Mouse (Mus musculus): ENCODE data around the gene Gpd2. TPM values are rescaled to one million over a fixed set of nuclear protein-coding genes. Genes with fewer than 3 reads are reported as not detected.
A peak's percentile ranks its signal among the peaks of the same experiment; 100 is the strongest.

Gpd2 gene
- 22.2 and 22.6 TPM in 2 replicates for polyA plus RNA-seq (2014; fragmentation: Nextera tagmentation; extraction: Ambion mirVana)

DNA sequence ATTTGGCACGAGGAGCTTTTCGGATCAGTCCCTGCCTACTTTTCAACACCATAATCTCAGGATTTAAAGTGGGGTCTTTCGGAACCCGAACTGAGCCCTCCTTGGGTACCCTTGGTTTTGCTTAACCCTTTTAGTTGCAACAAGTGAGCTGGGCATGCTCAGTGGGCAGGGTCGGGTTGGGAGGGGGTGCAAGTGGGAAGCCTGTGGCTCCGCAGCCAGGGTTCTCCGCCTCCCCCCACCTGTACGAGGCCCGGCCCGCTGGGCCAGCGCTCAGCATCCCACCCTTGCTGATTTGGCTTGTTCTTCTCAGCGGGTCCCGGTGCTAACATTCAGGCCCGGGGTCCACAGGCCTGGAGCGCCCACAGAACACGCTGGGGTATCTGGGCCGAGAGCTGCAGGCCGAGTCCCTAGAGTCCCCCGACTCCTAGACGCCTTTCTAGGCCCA is at the start of gene Gpd2:
TSS of gene Gpd2 (plus strand) at position 161 of the 445 bp plus-strand sequence.
- Histone ChIP-seq H3K4me1 (ENCODE audit: control insufficient read depth, insufficient read depth, low read length) (peaks cover 4% of the 10 kb centered on the region; the same call in 1 of the 2 replicates), H3K27ac (ENCODE audit: low read depth, low read length) (peak within 1 kb of the TSS; percentile 27; the same call in 1 of the 2 replicates), H3K36me3 (ENCODE audit: control insufficient read depth, insufficient read depth, low read length) (no peaks in the 10 kb centered on the region), H3K4me2 (ENCODE audit: low read depth) (peak within 1 kb of the TSS; percentile 97), H3K9ac (ENCODE audit: low read length) (peak within 1 kb of the TSS; percentile 88), H3K27me3 (ENCODE audit: control insufficient read depth, insufficient read depth, low read length) (no peaks in the 10 kb centered on the region), H3K4me3 (ENCODE audit: low read depth, low read length) (peak within 1 kb of the TSS; percentile 66), H3K9me3 (ENCODE audit: control insufficient read depth, low read length) (no peaks in the 10 kb centered on the region)
- no peak for DNase-seq (ENCODE audit: low spot score)
- 6% methylated on average over 19 of the region's 20 CpGs for WGBS
- ATAC-seq (ENCODE audit: insufficient read depth, low FRiP score, low TSS enrichment) = peak; percentile 64

- Histone ChIP-seq H3K4me3 (ENCODE audit: low read depth, low read length) (no peak overlapping the region), H3K27ac (ENCODE audit: low read depth, low read length) (no peak overlapping the region), H3K9ac (ENCODE audit: low read length) (no peak overlapping the region), H3K9me3 (ENCODE audit: control insufficient read depth, low read length) (no peaks in the 10 kb centered on the region), H3K36me3 (ENCODE audit: control insufficient read depth, insufficient read depth, low read length) (no peaks in the 10 kb centered on the region), H3K4me1 (ENCODE audit: control insufficient read depth, insufficient read depth, low read length) (no peaks in the 10 kb centered on the region), H3K4me2 (ENCODE audit: low read depth) (no peak overlapping the region), H3K27me3 (ENCODE audit: control insufficient read depth, insufficient read depth, low read length) (no peaks in the 10 kb centered on the region)
- WGBS = 61% methylated on average over 9 of the region's 9 CpGs
- DNase-seq (ENCODE audit: low spot score) = no peak
- ATAC-seq (ENCODE audit: insufficient read depth, low FRiP score, low TSS enrichment) = no peak
Observed at GRCm38 (mm10) chr2:57188237-57188636, 49.2 kb upstream of the Gpd2 start.

DNA sequence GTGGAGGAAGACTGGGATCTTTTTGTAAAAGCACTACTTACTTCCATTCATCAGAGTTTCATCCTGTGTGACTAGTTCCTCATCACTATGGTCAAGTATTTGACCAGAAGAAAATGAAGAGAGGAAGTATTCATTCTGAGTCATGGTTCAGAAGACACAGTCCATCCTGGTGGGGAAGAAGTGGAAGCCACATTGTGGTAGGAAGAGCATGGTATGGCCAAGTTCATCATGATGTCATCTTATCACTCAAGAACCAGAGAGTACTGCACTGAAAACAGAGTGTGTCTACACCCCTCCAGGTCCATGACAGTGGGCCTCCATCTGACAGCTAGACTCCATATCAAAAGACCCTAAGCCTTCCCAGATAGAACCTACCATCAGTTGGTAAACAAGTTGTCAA is 46.6 kb upstream of the Gpd2 start:
- no peak overlapping the region for H3K27ac ChIP-seq (ENCODE audit: low read depth, low read length)
- H3K9me3 ChIP-seq (ENCODE audit: control insufficient read depth, low read length) = no peaks in the 10 kb centered on the region
- H3K27me3 ChIP-seq (ENCODE audit: control insufficient read depth, insufficient read depth, low read length) = no peaks in the 10 kb centered on the region

DNA sequence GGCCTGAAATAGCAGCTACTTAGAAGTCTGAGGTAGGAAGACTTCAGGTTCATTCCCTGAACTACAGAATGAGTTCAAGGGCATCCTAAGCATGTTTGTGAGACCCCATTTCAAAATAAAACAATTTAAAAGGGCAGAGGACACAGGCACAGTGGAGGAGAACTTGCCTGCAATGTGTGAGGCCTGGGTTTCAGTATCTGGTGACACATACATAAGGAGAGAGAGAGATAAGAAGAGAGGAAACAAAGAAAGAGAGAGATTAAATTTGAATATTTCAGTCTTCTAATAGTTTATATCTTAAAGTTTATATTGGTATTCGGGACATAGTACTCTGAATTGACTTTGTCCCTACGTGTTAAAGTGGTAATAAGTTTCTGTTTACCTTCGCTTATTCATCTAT is 38.4 kb upstream of the Gpd2 start:
- Histone ChIP-seq H3K4me3 (ENCODE audit: low read depth, low read length) (no peak overlapping the region), H3K4me1 (ENCODE audit: control insufficient read depth, insufficient read depth, low read length) (no peaks in the 10 kb centered on the region), H3K27me3 (ENCODE audit: control insufficient read depth, insufficient read depth, low read length) (no peaks in the 10 kb centered on the region), H3K36me3 (ENCODE audit: control insufficient read depth, insufficient read depth, low read length) (no peaks in the 10 kb centered on the region), H3K4me2 (ENCODE audit: low read depth) (no peak overlapping the region), H3K27ac (ENCODE audit: low read depth, low read length) (no peak overlapping the region), H3K9me3 (ENCODE audit: control insufficient read depth, low read length) (no peaks in the 10 kb centered on the region), H3K9ac (ENCODE audit: low read length) (no peak overlapping the region)
- WGBS = 91% methylated on average over 3 of the region's 3 CpGs
- ATAC-seq (ENCODE audit: insufficient read depth, low FRiP score, low TSS enrichment) = no peak
- no peak for DNase-seq (ENCODE audit: low spot score)

More for the DNA sequence above, 46.6 kb upstream of the Gpd2 start:
- H3K36me3 ChIP-seq (ENCODE audit: control insufficient read depth, insufficient read depth, low read length) = no peaks in the 10 kb centered on the region
- no peak for ATAC-seq (ENCODE audit: insufficient read depth, low FRiP score, low TSS enrichment)
- H3K4me1 ChIP-seq (ENCODE audit: control insufficient read depth, insufficient read depth, low read length) = no peaks in the 10 kb centered on the region
- no peak for DNase-seq (ENCODE audit: low spot score)
- no peak overlapping the region for H3K4me2 ChIP-seq (ENCODE audit: low read depth)
- no peak overlapping the region for H3K9ac ChIP-seq (ENCODE audit: low read length)
- no peak overlapping the region for H3K4me3 ChIP-seq (ENCODE audit: low read depth, low read length)

GRCm38 (mm10) chr2:57208472-57209083 is 28.9 kb upstream of the Gpd2 start:
- ATAC-seq (ENCODE audit: insufficient read depth, low FRiP score, low TSS enrichment) = no peak
- WGBS = 87% methylated on average over 9 of the region's 9 CpGs
- no peak overlapping the region for H3K4me2 ChIP-seq (ENCODE audit: low read depth)

DNA sequence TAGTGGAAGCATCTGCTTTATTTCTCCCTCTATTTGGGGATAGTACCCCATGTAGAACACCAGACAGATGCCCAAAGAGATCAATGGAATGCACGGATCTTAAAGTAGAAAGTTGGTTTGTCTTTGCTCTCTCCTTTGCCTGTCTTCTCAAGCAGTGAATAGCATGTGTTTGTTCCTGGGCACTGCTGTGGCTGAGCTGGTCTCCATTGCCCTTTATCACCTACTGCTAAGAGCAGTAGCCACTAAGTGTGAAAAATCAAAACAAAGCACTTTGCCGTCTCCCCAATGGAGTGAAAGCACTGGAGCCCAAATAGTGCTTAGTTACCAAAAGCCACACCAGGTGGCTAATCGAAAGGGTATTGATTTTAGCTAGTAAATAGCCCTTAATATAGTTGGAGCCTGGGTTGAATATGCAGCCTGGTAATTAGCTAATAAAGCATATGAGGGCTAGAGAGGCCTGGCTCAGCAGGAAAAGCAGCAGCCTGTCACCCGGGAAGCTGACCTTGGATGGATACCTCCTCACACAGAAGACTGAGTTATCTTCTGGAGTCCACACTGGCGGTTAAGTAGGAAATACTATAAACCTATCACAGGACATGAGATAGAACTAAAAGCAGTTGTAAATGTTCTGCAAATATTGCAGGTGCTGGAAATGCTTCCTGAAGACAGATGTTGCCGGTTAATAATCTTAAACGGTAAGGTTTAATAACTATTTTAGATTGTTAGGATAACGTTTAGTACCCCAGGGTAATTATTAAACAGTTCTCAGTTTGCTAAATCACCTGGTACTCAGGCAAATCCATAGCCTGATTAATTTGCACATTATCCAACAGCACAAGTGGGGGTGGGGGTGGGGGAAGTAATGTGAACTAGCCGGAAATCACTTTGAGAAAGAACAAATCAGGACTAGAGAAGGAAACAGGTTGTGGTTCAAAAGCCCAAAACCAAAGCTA is 26.1 kb upstream of the Gpd2 start:
- no peak overlapping the region for H3K9ac ChIP-seq (ENCODE audit: low read length)
- 61% methylated on average over 9 of the region's 9 CpGs for WGBS
- no peak overlapping the region for H3K4me3 ChIP-seq (ENCODE audit: low read depth, low read length)
- no peak for DNase-seq (ENCODE audit: low spot score)
- H3K4me1 ChIP-seq (ENCODE audit: control insufficient read depth, insufficient read depth, low read length) = no peaks in the 10 kb centered on the region
- no peak overlapping the region for H3K27ac ChIP-seq (ENCODE audit: low read depth, low read length)
- no peaks in the 10 kb centered on the region for H3K36me3 ChIP-seq (ENCODE audit: control insufficient read depth, insufficient read depth, low read length)
- no peaks in the 10 kb centered on the region for H3K27me3 ChIP-seq (ENCODE audit: control insufficient read depth, insufficient read depth, low read length)
- no peak overlapping the region for H3K4me2 ChIP-seq (ENCODE audit: low read depth)
- no peak for ATAC-seq (ENCODE audit: insufficient read depth, low FRiP score, low TSS enrichment)
- H3K9me3 ChIP-seq (ENCODE audit: control insufficient read depth, low read length) = no peaks in the 10 kb centered on the region

More at GRCm38 (mm10) chr2:57208472-57209083, 28.9 kb upstream of the Gpd2 start:
- Histone ChIP-seq H3K9ac (ENCODE audit: low read length) (no peak overlapping the region), H3K27ac (ENCODE audit: low read depth, low read length) (no peak overlapping the region), H3K4me3 (ENCODE audit: low read depth, low read length) (no peak overlapping the region), H3K4me1 (ENCODE audit: control insufficient read depth, insufficient read depth, low read length) (no peaks in the 10 kb centered on the region), H3K36me3 (ENCODE audit: control insufficient read depth, insufficient read depth, low read length) (no peaks in the 10 kb centered on the region), H3K9me3 (ENCODE audit: control insufficient read depth, low read length) (no peaks in the 10 kb centered on the region), H3K27me3 (ENCODE audit: control insufficient read depth, insufficient read depth, low read length) (no peaks in the 10 kb centered on the region)
- no peak for DNase-seq (ENCODE audit: low spot score)

GRCm38 (mm10) chr2:57213364-57213763 is 24.1 kb upstream of the Gpd2 start:
- H3K9me3 ChIP-seq (ENCODE audit: control insufficient read depth, low read length) = no peaks in the 10 kb centered on the region
- 87% methylated on average over 4 of the region's 4 CpGs for WGBS

DNA sequence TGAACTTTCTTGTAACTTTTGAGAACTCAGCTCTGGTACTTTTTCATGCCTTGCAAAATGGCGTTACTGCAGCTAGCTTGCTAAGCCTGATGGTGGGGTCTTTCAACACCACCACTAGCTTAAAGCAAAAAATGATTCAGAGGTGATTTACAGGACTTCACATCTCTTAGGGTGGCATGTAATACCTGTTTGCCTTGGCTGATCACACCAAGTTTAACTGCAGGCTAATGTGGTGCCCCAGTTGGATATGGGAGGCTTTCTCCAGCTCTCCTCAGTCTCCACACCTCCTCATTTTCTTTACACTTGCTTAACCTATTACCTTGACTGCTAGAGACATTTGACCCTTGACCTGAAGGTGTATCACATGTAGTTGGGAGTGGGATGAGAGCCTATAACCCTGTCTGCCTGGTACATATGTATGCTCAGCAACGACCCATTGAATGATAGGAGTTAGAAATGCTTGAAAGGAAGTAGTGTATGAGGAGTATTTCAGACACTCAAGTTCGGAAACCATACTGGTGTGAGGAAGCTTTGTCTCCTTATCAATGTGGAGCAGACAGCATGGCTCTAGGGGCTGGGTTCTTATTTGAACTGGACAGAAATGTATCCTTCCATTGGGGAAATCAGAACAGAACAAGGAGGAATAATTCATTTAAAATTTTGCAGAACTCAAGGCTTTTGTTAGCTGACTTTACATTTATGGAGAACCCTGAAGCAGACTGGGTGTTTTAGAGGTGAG is 14.0 kb upstream of the Gpd2 start:
- ATAC-seq (ENCODE audit: insufficient read depth, low FRiP score, low TSS enrichment) = no peak
- H3K36me3 ChIP-seq (ENCODE audit: control insufficient read depth, insufficient read depth, low read length) = no peaks in the 10 kb centered on the region
- H3K27ac ChIP-seq (ENCODE audit: low read depth, low read length) = no peak overlapping the region
- no peak overlapping the region for H3K4me3 ChIP-seq (ENCODE audit: low read depth, low read length)
- H3K9ac ChIP-seq (ENCODE audit: low read length) = no peak overlapping the region
- H3K9me3 ChIP-seq (ENCODE audit: control insufficient read depth, low read length) = no peaks in the 10 kb centered on the region
- WGBS = 84% methylated on average over 3 of the region's 3 CpGs
- no peaks in the 10 kb centered on the region for H3K4me1 ChIP-seq (ENCODE audit: control insufficient read depth, insufficient read depth, low read length)
- no peaks in the 10 kb centered on the region; the same call in 1 of the 2 replicates for H3K27me3 ChIP-seq (ENCODE audit: control insufficient read depth, insufficient read depth, low read length)
- H3K4me2 ChIP-seq (ENCODE audit: low read depth) = no peak overlapping the region
- no peak for DNase-seq (ENCODE audit: low spot score)

More at GRCm38 (mm10) chr2:57213364-57213763, 24.1 kb upstream of the Gpd2 start:
- H3K27ac ChIP-seq (ENCODE audit: low read depth, low read length) = no peak overlapping the region
- H3K4me1 ChIP-seq (ENCODE audit: control insufficient read depth, insufficient read depth, low read length) = no peaks in the 10 kb centered on the region
- DNase-seq (ENCODE audit: low spot score) (no peak), ATAC-seq (ENCODE audit: insufficient read depth, low FRiP score, low TSS enrichment) (no peak)
- no peaks in the 10 kb centered on the region for H3K36me3 ChIP-seq (ENCODE audit: control insufficient read depth, insufficient read depth, low read length)
- no peak overlapping the region for H3K4me2 ChIP-seq (ENCODE audit: low read depth)
- H3K4me3 ChIP-seq (ENCODE audit: low read depth, low read length) = no peak overlapping the region
- H3K9ac ChIP-seq (ENCODE audit: low read length) = no peak overlapping the region
- no peaks in the 10 kb centered on the region for H3K27me3 ChIP-seq (ENCODE audit: control insufficient read depth, insufficient read depth, low read length)
